Mouse (Mus musculus) small intestine, adult 2 months (tissue): ENCODE data around the gene Rcsd1.

Source experiments
- CTCF ChIP-seq: fragments of 200-500 bp; IDR thresholded peaks from 2 replicates; pipeline ENCODE4 v1.5.1; 2012; ENCODE audit warnings: low read depth, mild to moderate bottlenecking, control low read depth, inconsistent platforms, low read length, moderate library complexity, mixed read lengths; ENCODE audit not compliant: insufficient replicate concordance, insufficient read length; ENCODE audit errors: extremely low read depth
- POLR2A ChIP-seq: fragments of 200-500 bp; IDR thresholded peaks from 2 replicates; pipeline ENCODE4 v1.6.1; 2012; ENCODE audit warnings: low read depth, mild to moderate bottlenecking, control low read depth, inconsistent platforms, low read length, moderate library complexity

GRCm38 (mm10) chr1:165651158-165651557 lies 58.4 kb downstream of the Rcsd1 start:
- TF ChIP-seq CTCF (no peak), POLR2A (no peak)
